Comparison of ENCODE assay signal across 21 mouse cellular contexts in the genomic region with DNA sequence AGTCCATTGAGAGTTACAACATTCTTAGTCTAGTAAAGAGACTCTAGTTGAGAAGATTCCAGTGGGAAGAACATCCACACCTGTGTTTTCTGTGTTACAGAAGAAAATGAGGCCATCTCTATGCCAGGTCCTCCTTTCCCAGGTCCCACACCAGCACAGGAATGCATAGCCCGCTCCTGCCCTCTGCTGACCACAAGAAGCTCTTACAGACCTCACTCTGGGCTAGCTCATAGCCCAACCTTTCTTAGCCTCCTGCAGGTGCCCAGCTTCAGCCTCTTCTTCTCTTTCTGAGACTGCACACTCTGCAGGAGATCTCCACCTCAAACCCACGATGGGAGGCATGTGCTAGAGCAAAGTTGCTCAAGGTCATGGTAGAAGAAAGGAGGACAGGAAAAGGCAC. TPM values are rescaled to one million over a fixed set of nuclear protein-coding genes. Genes with fewer than 3 reads are reported as not detected.
DNase-seq lines count a peak whose midpoint lies in the region; ATAC-seq and TF ChIP-seq lines count a peak whose summit lies in the region.
"Not testable (repeated sequence)": the region's sequence is repeated elsewhere in the genome, so short reads cannot be mapped to it uniquely, and the experiment has no call there.
"Had no signal": no experiment of that assay in that cellular context is flagged by ENCODE, and none has a peak within 500 bp of the region (broad histone marks: within the 10 kb centered on the region; RNA-seq: fewer than 3 reads in every experiment).

No protein-coding gene starts in this region.

- not testable (repeated sequence) for TF ChIP-seq POLR2A in bone marrow, adult 2 months (IDR thresholded peaks at IDR 0.05; ENCODE audit: borderline replicate concordance, control insufficient read depth, low read depth, low read length)

- H3K9me3 ChIP-seq in hindbrain, postnatal 0 days (ENCODE audit: low read length); lung, embryonic 14.5 days (ENCODE audit: low read depth, low read length); neural tube, embryonic 11.5 days (ENCODE audit: control insufficient read depth, low read length): not testable (repeated sequence)

- H3K36me3 ChIP-seq in hindbrain, postnatal 0 days (ENCODE audit: insufficient read depth, low read length); lung, embryonic 14.5 days (ENCODE audit: insufficient read depth); neural tube, embryonic 11.5 days (ENCODE audit: control insufficient read depth, insufficient read depth, low read length): not testable (repeated sequence)

- not testable (repeated sequence) for ATAC-seq in hindbrain, postnatal 0 days; lung, embryonic 14.5 days (ENCODE audit: insufficient read depth); neural tube, embryonic 11.5 days (ENCODE audit: insufficient read depth, low FRiP score, low TSS enrichment)

- TF ChIP-seq CTCF in bone marrow, adult 2 months (IDR thresholded peaks at IDR 0.05; ENCODE audit: control insufficient read depth, insufficient read depth, low read length) = 0 out of 2 replicates have a peak, but pooled peaks have one; percentile 11
- peak; percentile 53 for TF ChIP-seq CTCF in hindbrain, postnatal 0 days (IDR thresholded peaks at IDR 0.05; ENCODE audit: low read depth)
- TF ChIP-seq CTCF in layer of hippocampus, adult 2 months (conservative IDR thresholded peaks at IDR 0.05) = peak; percentile 56
- TF ChIP-seq CTCF in lung, embryonic 14.5 days (IDR thresholded peaks at IDR 0.05; ENCODE audit: low read depth) = 0 out of 2 replicates have a peak, but pooled peaks have one; percentile 26

- DNase-seq in ES-CJ7 (ENCODE audit: low read depth, low spot score) = peak; percentile 39
- peak; percentile 11 for DNase-seq in embryo, embryonic 10.5 days (ENCODE audit: low spot score)
- not testable (repeated sequence) for DNase-seq in hindbrain, postnatal 0 days (ENCODE audit: low spot score); layer of hippocampus, adult 2 months (ENCODE audit: low spot score in 2 of 2)
- peak; percentile 21 for DNase-seq in lung, embryonic 14.5 days
- DNase-seq in neural tube, embryonic 11.5 days (ENCODE audit: low spot score) = peak; percentile 32

- H3K4me2 ChIP-seq in hindbrain, postnatal 0 days (ENCODE audit: low read depth, low read length); lung, embryonic 14.5 days; neural tube, embryonic 11.5 days (ENCODE audit: low read depth): not testable (repeated sequence)

- not testable (repeated sequence) for H3K4me3 ChIP-seq in bone marrow, adult 2 months (replicated peaks; ENCODE audit: control insufficient read depth, low read depth, low read length); hindbrain, postnatal 0 days (ENCODE audit: low read length); layer of hippocampus, adult 2 months; lung, embryonic 14.5 days (ENCODE audit: low read depth, low read length); neural tube, embryonic 11.5 days (ENCODE audit: low read depth, low read length)

- H3K27ac ChIP-seq in bone marrow, adult 2 months (ENCODE audit: control insufficient read depth, insufficient read depth, low read depth, low read length, poor library complexity); hindbrain, postnatal 0 days; layer of hippocampus, adult 2 months; lung, embryonic 14.5 days (ENCODE audit: low read depth); neural tube, embryonic 11.5 days (ENCODE audit: low read depth, low read length): not testable (repeated sequence)

- H3K9ac ChIP-seq in hindbrain, postnatal 0 days (replicated peaks; ENCODE audit: low read length); lung, embryonic 14.5 days; neural tube, embryonic 11.5 days (ENCODE audit: low read length): not testable (repeated sequence)

- WGBS in bone marrow, adult 2 months = 14% methylated on average over 2 of the region's 2 CpGs
- WGBS in hindbrain, postnatal 0 days = 26% methylated on average over 2 of the region's 2 CpGs
- 12% methylated on average over 2 of the region's 2 CpGs for WGBS in lung, embryonic 14.5 days
- WGBS in neural tube, embryonic 11.5 days = 31% methylated on average over 2 of the region's 2 CpGs

- not testable (repeated sequence) for H3K27me3 ChIP-seq in hindbrain, postnatal 0 days (ENCODE audit: insufficient read depth, low read length); lung, embryonic 14.5 days (ENCODE audit: insufficient read depth, low read length); neural tube, embryonic 11.5 days (ENCODE audit: control insufficient read depth, insufficient read depth, low read length)

- not testable (repeated sequence) for H3K4me1 ChIP-seq in bone marrow, adult 2 months (ENCODE audit: control insufficient read depth, insufficient read depth, low read length); hindbrain, postnatal 0 days (ENCODE audit: insufficient read depth, low read length); lung, embryonic 14.5 days (ENCODE audit: insufficient read depth); neural tube, embryonic 11.5 days (ENCODE audit: control insufficient read depth, insufficient read depth, low read length)

RNA-seq across cellular contexts. Expression of gene Ear6, which starts 15.0 kb away (rescaled TPM):
- polyA plus RNA-seq in bone marrow, adult 2 months (2011; ENCODE audit: insufficient read depth, insufficient read length, low replicate concordance, missing spikeins) = 10.0 TPM in 1 of 2 replicates, not detected in the other
- not detected in 2 replicates for total RNA-seq in hindbrain, postnatal 0 days (2014; rRNA removed)
- polyA plus RNA-seq in hindbrain, postnatal 0 days (2015; fragmentation: Nextera tagmentation; extraction: Ambion mirVana) = not detected in 2 replicates
- not detected for total RNA-seq in layer of hippocampus, adult 2 months (2021)
- polyA plus RNA-seq in lung, embryonic 14.5 days (2014; fragmentation: Nextera tagmentation; extraction: Ambion mirVana) = not detected in 2 replicates
- polyA plus RNA-seq in neural tube, embryonic 11.5 days (2014; fragmentation: Nextera tagmentation; extraction: Ambion mirVana) = not detected in 2 replicates
- total RNA-seq: adrenal gland, adult 8-10 months; gastrocnemius, postnatal 10 days; heart, adult 8-10 months; layer of hippocampus, postnatal 10 days; left cerebral cortex, postnatal 10 days had no signal
- polyA plus RNA-seq: CD4-positive, CD25-positive, alpha-beta regulatory T cell, adult 4 months; embryonic facial prominence, embryonic 12.5 days; erythroblast, embryonic 14.5 days; forebrain, embryonic 13.5 days; heart, embryonic 15.5 days; hindbrain, embryonic 10.5 days had no signal

RNA-seq across cellular contexts. Expression of gene AY358078, which starts 38.6 kb away (rescaled TPM):
- polyA plus RNA-seq in bone marrow, adult 2 months (2011; ENCODE audit: insufficient read depth, insufficient read length, low replicate concordance, missing spikeins) = not detected in 2 replicates
- total RNA-seq in hindbrain, postnatal 0 days (2014; rRNA removed) = not detected in 2 replicates
- polyA plus RNA-seq in hindbrain, postnatal 0 days (2015; fragmentation: Nextera tagmentation; extraction: Ambion mirVana) = not detected in 2 replicates
- not detected for total RNA-seq in layer of hippocampus, adult 2 months (2021)
- polyA plus RNA-seq in lung, embryonic 14.5 days (2014; fragmentation: Nextera tagmentation; extraction: Ambion mirVana) = not detected in 2 replicates
- not detected in 2 replicates for polyA plus RNA-seq in neural tube, embryonic 11.5 days (2014; fragmentation: Nextera tagmentation; extraction: Ambion mirVana)
- total RNA-seq: adrenal gland, adult 8-10 months; gastrocnemius, postnatal 10 days; heart, adult 8-10 months; layer of hippocampus, postnatal 10 days; left cerebral cortex, postnatal 10 days had no signal
- polyA plus RNA-seq: CD4-positive, CD25-positive, alpha-beta regulatory T cell, adult 4 months; embryonic facial prominence, embryonic 12.5 days; erythroblast, embryonic 14.5 days; forebrain, embryonic 13.5 days; heart, embryonic 15.5 days; hindbrain, embryonic 10.5 days; limb, embryonic 13.5 days; liver, embryonic 15.5 days; stomach, embryonic 16.5 days had no signal

RNA-seq across cellular contexts. Expression of gene Mettl17, which starts 46.2 kb away (rescaled TPM):
- polyA plus RNA-seq in bone marrow, adult 2 months (2011; ENCODE audit: insufficient read depth, insufficient read length, low replicate concordance, missing spikeins) = 20.8 and 25.1 TPM in 2 replicates
- 33.1 and 41.9 TPM in 2 replicates for total RNA-seq in hindbrain, postnatal 0 days (2014; rRNA removed)
- polyA plus RNA-seq in hindbrain, postnatal 0 days (2015; fragmentation: Nextera tagmentation; extraction: Ambion mirVana) = 61.8 and 72.5 TPM in 2 replicates
- total RNA-seq in layer of hippocampus, adult 2 months (2021) = 10 to 100 TPM; 31.6 to 40.5 TPM
- polyA plus RNA-seq in lung, embryonic 14.5 days (2014; fragmentation: Nextera tagmentation; extraction: Ambion mirVana) = 32.4 and 38.4 TPM in 2 replicates
- polyA plus RNA-seq in neural tube, embryonic 11.5 days (2014; fragmentation: Nextera tagmentation; extraction: Ambion mirVana) = 58.8 and 58.9 TPM in 2 replicates

RNA-seq across cellular contexts. Expression of gene Slc39a2, which starts 54.2 kb away (rescaled TPM):
- 3.6 and 7.2 TPM in 2 replicates for polyA plus RNA-seq in bone marrow, adult 2 months (2011; ENCODE audit: insufficient read depth, insufficient read length, low replicate concordance, missing spikeins)
- total RNA-seq in hindbrain, postnatal 0 days (2014; rRNA removed) = 0.89 and 2.4 TPM in 2 replicates
- 0.61 and 0.64 TPM in 2 replicates for polyA plus RNA-seq in hindbrain, postnatal 0 days (2015; fragmentation: Nextera tagmentation; extraction: Ambion mirVana)
- 10 to 100 TPM in 1 of 2 experiments, 1 to 10 TPM in 1; 8.2 to 10.1 TPM for total RNA-seq in layer of hippocampus, adult 2 months (2021)
- 0.07 and 0.42 TPM in 2 replicates for polyA plus RNA-seq in lung, embryonic 14.5 days (2014; fragmentation: Nextera tagmentation; extraction: Ambion mirVana)
- 0.23 and 0.40 TPM in 2 replicates for polyA plus RNA-seq in neural tube, embryonic 11.5 days (2014; fragmentation: Nextera tagmentation; extraction: Ambion mirVana)
- polyA plus RNA-seq: erythroblast, embryonic 14.5 days had no signal
